In genomic region chr9:44648881-44649281, GRCm38 (mm10) we compare ENCODE assay signal across 20 mouse cellular contexts. TPM values are rescaled to one million over a fixed set of nuclear protein-coding genes. Genes with fewer than 3 reads are reported as not detected.
DNase-seq lines count a peak whose midpoint lies in the region; ATAC-seq and TF ChIP-seq lines count a peak whose summit lies in the region.
"Had no signal": no experiment of that assay in that cellular context is flagged by ENCODE, and none has a peak within 500 bp of the region (broad histone marks: within the 10 kb centered on the region; RNA-seq: fewer than 3 reads in every experiment).

No protein-coding gene starts in this region.

- H3K27me3 ChIP-seq in liver, postnatal 0 days (ENCODE audit: insufficient read depth, low read length), result no peaks in the 10 kb centered on the region

- H3K9ac ChIP-seq in liver, postnatal 0 days (replicated peaks), result no peak overlapping the region
- H3K9ac ChIP-seq: hindbrain, embryonic 15.5 days had no signal

- TF ChIP-seq EP300 in liver, postnatal 0 days (IDR thresholded peaks at IDR 0.05; ENCODE audit: low read depth), result no peak

- 0 out of 2 replicates have a peak, but pooled peaks cover 5% of the 10 kb centered on the region for H3K4me1 ChIP-seq in liver, postnatal 0 days (ENCODE audit: insufficient read depth)
- H3K4me1 ChIP-seq: hindbrain, embryonic 15.5 days had no signal

- H3K9me3 ChIP-seq in liver, postnatal 0 days (ENCODE audit: low read length), result no peaks in the 10 kb centered on the region
- H3K9me3 ChIP-seq: G1E; hindbrain, embryonic 15.5 days had no signal

- H3K36me3 ChIP-seq in liver, postnatal 0 days (replicated peaks; ENCODE audit: insufficient read depth, low read length), result no peaks in the 10 kb centered on the region
- H3K36me3 ChIP-seq: G1E; hindbrain, embryonic 15.5 days had no signal

- peak; percentile 32 to 36 for DNase-seq in spleen, adult 18-20 months
- DNase-seq in spleen, postnatal 10 days (ENCODE audit: low spot score in 2 of 2), result no peak
- peak; percentile 33 to 47 for DNase-seq in CD8-positive naive resting alpha-beta T cell, adult 2 months (ENCODE audit: low read depth in 2 of 2, low spot score in 2 of 2)
- DNase-seq in thymus, postnatal 25 days, result peak; percentile 60
- no peak for DNase-seq in liver, postnatal 0 days
- DNase-seq in frontal cortex, postnatal 25 days (ENCODE audit: low spot score in 2 of 2), result no peak
- DNase-seq: cerebellum, adult 2 months; embryo, embryonic 11 days; gastrocnemius, postnatal 25 days; kidney, adult 9 months; right cerebral cortex, postnatal 25 days had no signal

- H3K27ac ChIP-seq in liver, postnatal 0 days (ENCODE audit: low read depth), result no peak overlapping the region
- H3K27ac ChIP-seq: hindbrain, embryonic 15.5 days had no signal

- 29% methylated on average over 7 of the region's 7 CpGs for WGBS in liver, postnatal 0 days (ENCODE audit: insufficient replicate concordance)

- peak; percentile 37 for ATAC-seq in inflammation-experienced regulatory T-cells, adult 6 months
- ATAC-seq in monocyte, adult 5-6 weeks (replicated peaks; ENCODE audit: insufficient number of reproducible peaks, low FRiP score, low TSS enrichment, poor library complexity, severe bottlenecking), result no peak
- no peak for ATAC-seq in liver, postnatal 0 days

- TF ChIP-seq CTCF in liver, postnatal 0 days (IDR thresholded peaks at IDR 0.05; ENCODE audit: low read depth), result no peak

- no peak overlapping the region for H3K4me2 ChIP-seq in liver, postnatal 0 days (ENCODE audit: low read depth, low read length)
- H3K4me2 ChIP-seq: hindbrain, embryonic 15.5 days had no signal

- no peak overlapping the region for H3K4me3 ChIP-seq in liver, postnatal 0 days (ENCODE audit: low read depth, low read length)
- H3K4me3 ChIP-seq: erythroblast, embryonic 14.5 days; hindbrain, embryonic 15.5 days had no signal

RNA-seq across cellular contexts. Expression of gene Treh, which starts 24.2 kb away (rescaled TPM):
- not detected for polyA plus RNA-seq in inflammation-experienced regulatory T-cells, adult 6 months (2017; shearing (Covaris generic))
- total RNA-seq in monocyte, adult 5-6 weeks (2017), result not detected in 3 replicates
- 0.94 and 1.4 TPM in 2 replicates for polyA plus RNA-seq in liver, postnatal 0 days (2015; fragmentation: Nextera tagmentation; extraction: Ambion mirVana)
- total RNA-seq: G1E; gastrocnemius, postnatal 25 days; left cerebral cortex, postnatal 14 days had no signal
- polyA plus RNA-seq: brain, embryonic 14.5 days; cerebellum, adult 2 months; erythroblast, embryonic 14.5 days; G1E; heart, embryonic 14.5 days; hindbrain, embryonic 15.5 days; lung, embryonic 16.5 days had no signal

RNA-seq across cellular contexts. Expression of gene Ddx6, which starts 44.2 kb away (rescaled TPM):
- polyA plus RNA-seq in inflammation-experienced regulatory T-cells, adult 6 months (2017; shearing (Covaris generic)), result 100 to 1,000 TPM in 1 of 3 experiments, 10 to 100 TPM in 2; 57.3 to 129 (median 66.8) TPM
- total RNA-seq in monocyte, adult 5-6 weeks (2017), result 131 to 157 TPM (median 139 TPM) in 3 replicates
- polyA plus RNA-seq in liver, postnatal 0 days (2015; fragmentation: Nextera tagmentation; extraction: Ambion mirVana), result 5.3 and 6.3 TPM in 2 replicates

Comparison
In these comparisons a context has a peak if more than half of its experiments do, and no peak if none do; other contexts are left out.
1. DNase-seq: peak in spleen, adult 18-20 months (2 of 2), CD8-positive naive resting alpha-beta T cell, adult 2 months (2 of 2) and thymus, postnatal 25 days (single experiment); none in spleen, postnatal 10 days (0 of 2), liver, postnatal 0 days (single experiment) and frontal cortex, postnatal 25 days (0 of 2).